Mouse (Mus musculus): ENCODE data around the gene Gm17657. TPM values are rescaled to one million over a fixed set of nuclear protein-coding genes. Genes with fewer than 3 reads are reported as not detected.

The Gm17657 gene
- polyA plus RNA-seq, 1 experiment, result 2.4 TPM

DNA sequence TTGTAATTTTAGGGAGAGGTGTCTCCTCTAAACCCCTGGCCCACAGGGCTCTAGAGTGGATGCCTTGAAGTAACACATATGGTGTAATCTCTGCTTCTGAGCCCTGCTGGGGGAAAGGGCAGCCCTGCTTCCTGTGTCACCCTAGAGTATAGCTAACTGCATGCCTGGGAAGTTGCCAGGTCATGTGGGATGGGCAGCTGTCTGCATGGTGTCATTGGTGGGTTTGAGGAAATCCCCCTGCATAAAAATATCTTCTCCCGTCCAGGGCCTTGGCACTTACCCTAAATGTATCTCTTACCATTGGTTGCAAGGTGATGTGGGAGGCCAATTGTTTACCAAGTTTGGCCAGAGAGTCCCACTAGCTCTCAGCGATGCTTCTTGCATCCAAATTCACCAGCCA, 75.4 kb downstream of the Gm17657 start:
- Histone ChIP-seq H3K27ac (ENCODE audit: insufficient read depth, low read length) (no peak overlapping the region), H3K9me3 (replicated peaks; ENCODE audit: control insufficient read depth, insufficient read depth, low read length, poor library complexity, severe bottlenecking) (no peaks in the 10 kb centered on the region), H3K9ac (ENCODE audit: low read depth, poor library complexity, severe bottlenecking) (no peak overlapping the region), H3K36me3 (ENCODE audit: control insufficient read depth, insufficient read depth, low read length, poor library complexity, severe bottlenecking) (no peaks in the 10 kb centered on the region), H3K4me3 (ENCODE audit: low read depth, low read length) (no peak overlapping the region), H3K27me3 (ENCODE audit: control insufficient read depth, insufficient read depth, low read length, poor library complexity, severe bottlenecking) (no peaks in the 10 kb centered on the region), H3K4me1 (ENCODE audit: control insufficient read depth, insufficient read depth, low read length) (peaks cover 2% of the 10 kb centered on the region)
- TF ChIP-seq POLR2A (IDR thresholded peaks at IDR 0.05; ENCODE audit: insufficient read depth, low read length), result no peak
- no peak for TF ChIP-seq CTCF (IDR thresholded peaks at IDR 0.05; ENCODE audit: low read depth, low read length)
- no peak for TF ChIP-seq EP300 (IDR thresholded peaks at IDR 0.05; ENCODE audit: insufficient read depth, low read depth, low read length)

DNA sequence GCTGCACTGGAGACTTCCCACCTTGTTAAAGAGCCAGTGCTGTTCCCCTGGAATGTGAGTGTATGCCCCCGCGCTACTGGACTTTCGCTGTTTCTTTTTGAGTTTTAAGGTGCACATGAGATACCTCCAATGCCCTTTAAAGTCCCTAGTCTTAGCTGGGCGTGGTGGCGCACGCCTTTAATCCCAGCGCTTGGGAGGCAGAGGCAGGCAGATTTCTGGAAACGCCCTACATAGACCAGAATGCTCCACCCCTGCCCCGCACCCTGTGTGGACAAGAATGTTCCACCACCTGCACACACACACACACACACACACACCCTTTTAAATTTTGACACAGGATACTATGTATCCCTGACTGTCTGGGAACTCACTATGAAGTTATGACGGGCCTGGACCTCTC, 76.0 kb downstream of the Gm17657 start:
- Histone ChIP-seq H3K36me3 (ENCODE audit: control insufficient read depth, insufficient read depth, low read length, poor library complexity, severe bottlenecking) (no peaks in the 10 kb centered on the region), H3K9me3 (replicated peaks; ENCODE audit: control insufficient read depth, insufficient read depth, low read length, poor library complexity, severe bottlenecking) (no peaks in the 10 kb centered on the region), H3K4me1 (ENCODE audit: control insufficient read depth, insufficient read depth, low read length) (peaks cover 2% of the 10 kb centered on the region), H3K27me3 (ENCODE audit: control insufficient read depth, insufficient read depth, low read length, poor library complexity, severe bottlenecking) (no peaks in the 10 kb centered on the region), H3K4me3 (ENCODE audit: low read depth, low read length) (no peak overlapping the region), H3K9ac (ENCODE audit: low read depth, poor library complexity, severe bottlenecking) (no peak overlapping the region), H3K27ac (ENCODE audit: insufficient read depth, low read length) (no peak overlapping the region)
- no peak for TF ChIP-seq POLR2A (IDR thresholded peaks at IDR 0.05; ENCODE audit: insufficient read depth, low read length)
- no peak for TF ChIP-seq CTCF (IDR thresholded peaks at IDR 0.05; ENCODE audit: low read depth, low read length)
- no peak for TF ChIP-seq EP300 (IDR thresholded peaks at IDR 0.05; ENCODE audit: insufficient read depth, low read depth, low read length)

Other genes starting within 250 kb of the Gm17657 start
- gene Pi16, start 232.0 kb downstream of the Gm17657 start, polyA plus RNA-seq (2011; ENCODE audit: insufficient read depth, insufficient read length, low read depth, missing spikeins), result 0.39 TPM in 1 of 2 replicates, not detected in the other
- 129 and 134 TPM in 2 replicates for gene Mtch1, start 201.7 kb downstream of the Gm17657 start, polyA plus RNA-seq (2011; ENCODE audit: insufficient read depth, insufficient read length, low read depth, missing spikeins)
- 4.6 and 5.1 TPM in 2 replicates for gene Fgd2, start 188.7 kb downstream of the Gm17657 start, polyA plus RNA-seq (2011; ENCODE audit: insufficient read depth, insufficient read length, low read depth, missing spikeins)
- 348 and 350 TPM in 2 replicates for gene Pim1, start 58.9 kb downstream of the Gm17657 start, polyA plus RNA-seq (2011; ENCODE audit: insufficient read depth, insufficient read length, low read depth, missing spikeins)
- 20.8 and 21.8 TPM in 2 replicates for gene Tbc1d22b, start 147 bp upstream of the Gm17657 start, polyA plus RNA-seq (2011; ENCODE audit: insufficient read depth, insufficient read length, low read depth, missing spikeins)
- not detected in 2 replicates for gene Tmem217, start 2.7 kb upstream of the Gm17657 start, polyA plus RNA-seq (2011; ENCODE audit: insufficient read depth, insufficient read length, low read depth, missing spikeins)
- 37.2 and 37.5 TPM in 2 replicates for gene Rnf8, start 65.2 kb upstream of the Gm17657 start, polyA plus RNA-seq (2011; ENCODE audit: insufficient read depth, insufficient read length, low read depth, missing spikeins)
- 4.8 and 5.0 TPM in 2 replicates for gene Gm28043, start 65.2 kb upstream of the Gm17657 start, polyA plus RNA-seq (2011; ENCODE audit: insufficient read depth, insufficient read length, low read depth, missing spikeins)
- 69.9 and 79.2 TPM in 2 replicates for gene Cmtr1, start 111.0 kb upstream of the Gm17657 start, polyA plus RNA-seq (2011; ENCODE audit: insufficient read depth, insufficient read length, low read depth, missing spikeins)
- 14.5 and 15.7 TPM in 2 replicates for gene Ccdc167, start 167.4 kb upstream of the Gm17657 start, polyA plus RNA-seq (2011; ENCODE audit: insufficient read depth, insufficient read length, low read depth, missing spikeins)

Measured in ES-Bruce4 (cell line).